Mouse (Mus musculus): ENCODE measurements around the gene Pradc1. TPM values are rescaled to one million over a fixed set of nuclear protein-coding genes. Genes with fewer than 3 reads are reported as not detected.

The Pradc1 gene
- polyA plus RNA-seq, 1 experiment from 2014 or later, result 23.7 TPM

- H3K9me3 ChIP-seq (ENCODE audit: control insufficient read depth), result no peaks in the 10 kb centered on the region
- H3K9ac ChIP-seq (ENCODE audit: low read depth, low read length), result no peak overlapping the region
- H3K27ac ChIP-seq (ENCODE audit: low read depth, low read length), result no peak overlapping the region
- H3K4me3 ChIP-seq (ENCODE audit: low read depth, low read length), result no peak overlapping the region
- H3K4me2 ChIP-seq (replicated peaks; ENCODE audit: low read depth), result no peak overlapping the region
- no peaks in the 10 kb centered on the region for H3K27me3 ChIP-seq (replicated peaks; ENCODE audit: control insufficient read depth, insufficient read depth, low read length)
- no peak for TF ChIP-seq CTCF (IDR thresholded peaks at IDR 0.05; ENCODE audit: low read depth)
- ATAC-seq, result no peak
- H3K4me1 ChIP-seq (replicated peaks; ENCODE audit: control insufficient read depth, insufficient read depth, low read length), result no peaks in the 10 kb centered on the region
- H3K36me3 ChIP-seq (ENCODE audit: control insufficient read depth, insufficient read depth), result peaks cover 29% of the 10 kb centered on the region
- 92% methylated on average over 1 of the region's 1 CpGs for WGBS
Measured at GRCm38 (mm10) chr6:85436204-85436603, 15.6 kb downstream of the Pradc1 start.

GRCm38 (mm10) chr6:85433865-85434264, 17.9 kb downstream of the Pradc1 start:
- no peak overlapping the region for H3K27ac ChIP-seq (ENCODE audit: low read depth, low read length)
- ATAC-seq, result no peak
- H3K4me1 ChIP-seq (replicated peaks; ENCODE audit: control insufficient read depth, insufficient read depth, low read length), result no peaks in the 10 kb centered on the region
- TF ChIP-seq CTCF (IDR thresholded peaks at IDR 0.05; ENCODE audit: low read depth), result no peak
- no peak overlapping the region for H3K9ac ChIP-seq (ENCODE audit: low read depth, low read length)
- H3K9me3 ChIP-seq (ENCODE audit: control insufficient read depth), result no peaks in the 10 kb centered on the region
- no peaks in the 10 kb centered on the region for H3K27me3 ChIP-seq (replicated peaks; ENCODE audit: control insufficient read depth, insufficient read depth, low read length)
- H3K36me3 ChIP-seq (ENCODE audit: control insufficient read depth, insufficient read depth), result peaks cover 8% of the 10 kb centered on the region; the same call in 1 of the 2 replicates
- WGBS, result 82% methylated on average over 5 of the region's 5 CpGs
- no peak overlapping the region for H3K4me2 ChIP-seq (replicated peaks; ENCODE audit: low read depth)
- no peak overlapping the region for H3K4me3 ChIP-seq (ENCODE audit: low read depth, low read length)

DNA sequence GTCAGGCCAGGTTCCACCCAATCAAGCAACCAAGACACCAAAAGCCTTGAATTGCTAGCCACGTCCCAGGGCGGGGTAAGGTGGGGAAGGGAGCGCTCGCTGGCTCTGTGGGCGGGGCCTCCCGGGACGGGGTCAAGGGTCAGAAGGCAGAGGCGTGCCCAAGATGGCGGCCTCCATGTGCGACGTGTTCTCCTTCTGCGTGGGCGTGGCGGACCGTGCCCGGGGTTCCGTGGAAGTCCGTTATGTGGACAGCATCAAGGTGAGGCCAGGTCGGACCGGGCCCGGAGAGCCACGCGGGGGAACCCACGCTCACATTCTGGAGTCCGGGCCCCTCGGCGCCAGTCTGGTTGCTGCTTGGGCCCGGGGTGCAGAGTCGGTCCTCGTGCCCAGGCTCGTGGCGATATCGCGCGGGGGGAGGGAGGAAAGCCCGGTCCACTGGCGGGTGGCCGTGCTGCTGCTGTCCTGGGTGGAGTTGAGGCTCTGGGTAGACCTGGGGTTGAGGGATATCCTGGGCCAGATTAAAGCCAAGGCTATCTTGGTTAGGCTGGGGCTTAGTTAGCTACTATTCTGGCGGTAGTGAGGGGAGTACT, 19.8 kb downstream of the Pradc1 start, which contains the start of gene Smyd5:
Smyd5 (plus strand) TSS at position 148 of the 590 bp plus-strand sequence.
- Histone ChIP-seq H3K4me2 (replicated peaks; ENCODE audit: low read depth) (peak within 1 kb of the TSS; percentile 94), H3K27me3 (replicated peaks; ENCODE audit: control insufficient read depth, insufficient read depth, low read length) (no peaks in the 10 kb centered on the region), H3K27ac (ENCODE audit: low read depth, low read length) (no peak within 1 kb of the TSS), H3K4me1 (replicated peaks; ENCODE audit: control insufficient read depth, insufficient read depth, low read length) (no peaks in the 10 kb centered on the region), H3K36me3 (ENCODE audit: control insufficient read depth, insufficient read depth) (no peaks in the 10 kb centered on the region), H3K4me3 (ENCODE audit: low read depth, low read length) (peak within 1 kb of the TSS; percentile 77), H3K9me3 (ENCODE audit: control insufficient read depth) (no peaks in the 10 kb centered on the region), H3K9ac (ENCODE audit: low read depth, low read length) (peak within 1 kb of the TSS; percentile 49)
- 0% methylated on average over 38 of the region's 39 CpGs for WGBS
- no peak for TF ChIP-seq CTCF (IDR thresholded peaks at IDR 0.05; ENCODE audit: low read depth)
- peak; percentile 92 for ATAC-seq

DNA sequence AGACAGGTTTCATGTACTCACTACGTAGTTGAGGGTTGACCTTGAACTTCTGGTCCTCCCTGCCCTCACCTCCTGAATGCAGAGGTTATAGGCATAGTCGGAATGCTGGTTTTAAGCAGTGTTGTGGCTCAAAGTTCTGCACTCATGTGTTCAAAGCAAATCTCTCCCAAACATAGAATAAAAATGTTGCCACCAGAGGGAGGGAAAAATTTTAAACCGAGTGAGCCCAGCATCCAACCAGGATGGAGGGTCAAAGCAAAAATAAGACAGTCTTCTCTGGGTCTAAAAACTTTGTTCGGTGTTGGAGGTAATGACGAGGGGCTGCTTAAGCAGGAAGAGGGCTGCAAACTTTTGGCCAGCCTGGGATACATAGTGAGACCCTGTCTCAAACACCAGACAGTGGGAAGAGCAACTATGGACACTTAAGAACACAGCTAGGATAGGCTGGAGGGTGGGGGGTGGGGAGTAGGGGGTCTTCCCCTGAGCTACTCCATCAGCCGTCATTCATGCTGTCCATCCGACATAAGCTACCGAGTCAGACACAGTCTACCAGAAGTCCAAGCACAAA, 20.4 kb downstream of the Pradc1 start:
- Histone ChIP-seq H3K27me3 (replicated peaks; ENCODE audit: control insufficient read depth, insufficient read depth, low read length) (no peaks in the 10 kb centered on the region), H3K4me2 (replicated peaks; ENCODE audit: low read depth) (peak overlapping the region; percentile 94), H3K4me1 (replicated peaks; ENCODE audit: control insufficient read depth, insufficient read depth, low read length) (no peaks in the 10 kb centered on the region), H3K36me3 (ENCODE audit: control insufficient read depth, insufficient read depth) (no peaks in the 10 kb centered on the region), H3K4me3 (ENCODE audit: low read depth, low read length) (peak overlapping the region; percentile 77), H3K27ac (ENCODE audit: low read depth, low read length) (no peak overlapping the region), H3K9me3 (ENCODE audit: control insufficient read depth) (no peaks in the 10 kb centered on the region), H3K9ac (ENCODE audit: low read depth, low read length) (peak overlapping the region; percentile 49)
- ATAC-seq, result no peak; the same call in 1 of the 2 replicates
- 41% methylated on average over 8 of the region's 8 CpGs for WGBS
- no peak; the same call in 1 of the 2 replicates for TF ChIP-seq CTCF (IDR thresholded peaks at IDR 0.05; ENCODE audit: low read depth)

- TF ChIP-seq CTCF (IDR thresholded peaks at IDR 0.05; ENCODE audit: low read depth), result no peak
- no peak within 1 kb of the TSS for H3K9ac ChIP-seq (ENCODE audit: low read depth, low read length)
- H3K4me3 ChIP-seq (ENCODE audit: low read depth, low read length), result no peak within 1 kb of the TSS
- 23% methylated on average over 28 of the region's 28 CpGs for WGBS
- H3K9me3 ChIP-seq (ENCODE audit: control insufficient read depth), result no peaks in the 10 kb centered on the region
- no peak for ATAC-seq
- no peaks in the 10 kb centered on the region for H3K27me3 ChIP-seq (replicated peaks; ENCODE audit: control insufficient read depth, insufficient read depth, low read length)
- no peak within 1 kb of the TSS for H3K4me2 ChIP-seq (replicated peaks; ENCODE audit: low read depth)
- no peaks in the 10 kb centered on the region for H3K4me1 ChIP-seq (replicated peaks; ENCODE audit: control insufficient read depth, insufficient read depth, low read length)
- H3K27ac ChIP-seq (ENCODE audit: low read depth, low read length), result no peak within 1 kb of the TSS
- no peaks in the 10 kb centered on the region for H3K36me3 ChIP-seq (ENCODE audit: control insufficient read depth, insufficient read depth)
Measured at GRCm38 (mm10) chr6:85423836-85424379, 27.9 kb downstream of the Pradc1 start, which contains the start of gene Noto. Gene Noto (plus strand): TSS chr6:85423886.

GRCm38 (mm10) chr6:85419150-85419549, 32.6 kb downstream of the Pradc1 start:
- H3K36me3 ChIP-seq (ENCODE audit: control insufficient read depth, insufficient read depth), result no peaks in the 10 kb centered on the region
- WGBS, result 65% methylated on average over 2 of the region's 2 CpGs
- TF ChIP-seq CTCF (IDR thresholded peaks at IDR 0.05; ENCODE audit: low read depth), result no peak

More at GRCm38 (mm10) chr6:85419150-85419549, 32.6 kb downstream of the Pradc1 start:
- ATAC-seq, result no peak
- Histone ChIP-seq H3K9me3 (ENCODE audit: control insufficient read depth) (no peaks in the 10 kb centered on the region), H3K4me1 (replicated peaks; ENCODE audit: control insufficient read depth, insufficient read depth, low read length) (no peaks in the 10 kb centered on the region), H3K27ac (ENCODE audit: low read depth, low read length) (no peak overlapping the region), H3K4me2 (replicated peaks; ENCODE audit: low read depth) (no peak overlapping the region), H3K9ac (ENCODE audit: low read depth, low read length) (no peak overlapping the region), H3K4me3 (ENCODE audit: low read depth, low read length) (no peak overlapping the region), H3K27me3 (replicated peaks; ENCODE audit: control insufficient read depth, insufficient read depth, low read length) (no peaks in the 10 kb centered on the region)
